Mouse (Mus musculus): Measurements from ENCODE around the gene Olfr484.
"Not testable (repeated sequence)": the region's sequence is repeated elsewhere in the genome, so short reads cannot be mapped to it uniquely, and the experiment has no call there.

Olfr484 gene

GRCm38 (mm10) chr7:108127349-108127748, at the start of gene Olfr484:
Gene Olfr484, minus strand, starts transcription at chr7:108127449.
- DNase-seq (ENCODE audit: low read depth, low spot score): no peak

DNA sequence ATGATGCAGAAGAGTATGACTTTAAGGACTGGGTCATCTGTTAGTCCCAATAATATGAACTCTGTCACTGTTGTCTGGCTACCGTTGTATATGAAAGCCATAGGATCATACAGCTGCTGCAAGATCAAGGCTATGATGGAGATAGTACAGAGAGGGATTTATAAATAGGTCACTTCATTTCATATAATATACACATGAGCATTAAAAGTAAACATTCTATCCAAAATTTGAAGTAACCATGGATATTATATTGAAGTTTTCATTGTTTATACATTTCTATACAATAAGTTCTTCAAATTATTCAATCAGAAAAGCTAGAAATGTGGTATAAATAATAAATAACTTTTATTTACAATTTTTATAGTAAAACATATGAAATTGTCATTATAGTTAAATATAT, 45.4 kb upstream of the Olfr484 start, which contains the start of gene Olfr486:
Olfr486 (minus strand) TSS at position 101 of the 400 bp plus-strand sequence.
- DNase-seq (ENCODE audit: low read depth, low spot score): not testable (repeated sequence)

- no peak for DNase-seq (ENCODE audit: low read depth, low spot score)
These were observed 32.5 kb upstream of the Olfr484 start, which contains the start of gene Olfr485 for GRCm38 (mm10) chr7:108159771-108160170. Gene Olfr485, minus strand, starts transcription at chr7:108159871.

DNA sequence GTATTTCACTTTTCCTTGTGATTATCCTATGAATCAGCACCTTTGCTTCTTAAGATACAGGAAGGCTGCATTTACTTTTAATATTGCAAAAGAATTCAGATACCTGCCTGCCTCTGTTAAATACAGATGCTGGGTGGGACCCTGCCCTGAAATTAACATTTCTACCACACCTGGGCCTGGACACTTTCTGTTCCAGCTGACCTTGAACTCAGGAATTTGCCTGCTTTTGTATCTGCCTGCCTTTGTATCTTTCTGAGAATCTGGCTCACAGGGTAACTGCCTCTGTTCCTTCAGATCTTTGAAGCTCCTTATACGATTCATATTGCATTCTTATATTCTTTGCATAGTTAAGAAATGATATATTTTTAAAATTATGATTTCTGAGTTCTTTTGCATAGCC, 5.8 kb downstream of the Olfr484 start:
- DNase-seq (ENCODE audit: low read depth, low spot score): no peak

DNA sequence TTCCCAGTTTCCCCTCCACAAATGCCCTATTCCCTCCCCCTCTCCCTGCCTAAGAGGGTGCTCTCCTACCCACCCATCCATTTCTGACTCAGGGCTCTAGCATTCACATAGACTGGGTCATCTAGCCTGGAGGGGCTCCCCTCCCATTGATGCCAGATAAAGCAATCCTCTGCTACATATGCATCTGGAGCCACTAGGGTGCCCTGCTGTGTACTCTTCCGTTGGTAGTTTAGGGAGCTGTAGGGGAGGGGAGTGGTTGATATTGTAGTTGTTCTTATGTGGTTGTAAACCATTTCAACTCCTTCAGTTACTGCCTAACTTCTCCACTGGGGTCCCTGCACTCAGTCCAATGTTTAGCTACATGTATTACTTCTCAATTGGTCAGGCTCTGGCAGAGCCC, 6.6 kb downstream of the Olfr484 start:
- peak; percentile 18 for DNase-seq (ENCODE audit: low read depth, low spot score)

DNA sequence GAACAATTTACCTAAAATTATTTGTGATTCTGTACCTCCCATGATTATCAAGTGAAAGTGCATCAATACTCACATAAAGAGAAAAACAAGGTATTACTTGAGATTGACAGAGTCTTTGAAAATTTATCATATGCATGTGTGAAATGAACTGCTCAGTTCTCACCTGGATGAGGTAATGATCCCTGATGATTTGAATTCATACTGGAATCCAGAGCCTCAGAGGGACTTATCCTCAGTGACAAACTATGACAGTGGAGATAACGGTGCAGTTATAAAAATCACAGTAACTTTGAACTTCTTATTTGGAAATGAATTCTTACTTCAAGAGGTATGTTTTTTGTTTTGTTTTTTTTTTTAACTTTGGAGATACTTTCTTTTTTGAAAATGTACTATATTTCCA, 26.7 kb downstream of the Olfr484 start, which contains the start of gene Olfr483:
Olfr483 (plus strand) TSS at position 301 of the 400 bp plus-strand sequence.
- DNase-seq (ENCODE audit: low read depth, low spot score): no peak

DNA sequence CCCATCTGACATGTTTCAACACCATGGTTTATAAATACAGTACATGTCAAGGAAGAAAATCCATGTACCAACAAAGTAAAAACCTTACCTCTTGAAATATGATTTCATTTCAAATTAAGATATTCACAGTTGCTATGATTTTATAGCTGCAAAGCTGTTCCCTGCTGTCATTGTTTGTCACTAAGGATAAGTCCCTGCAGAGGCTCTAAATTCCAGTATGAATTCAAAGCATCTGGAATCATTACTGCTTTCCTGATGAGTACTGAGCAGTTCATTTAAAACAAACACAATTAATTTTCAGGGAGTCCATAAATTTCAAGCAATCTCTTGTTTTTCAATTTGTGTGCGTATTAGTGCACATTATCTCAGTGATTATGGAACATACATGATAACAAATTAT, 29.8 kb downstream of the Olfr484 start, which contains the start of gene Olfr482:
Olfr482 (minus strand) TSS at position 101 of the 400 bp plus-strand sequence.
- DNase-seq (ENCODE audit: low read depth, low spot score): no peak

DNA sequence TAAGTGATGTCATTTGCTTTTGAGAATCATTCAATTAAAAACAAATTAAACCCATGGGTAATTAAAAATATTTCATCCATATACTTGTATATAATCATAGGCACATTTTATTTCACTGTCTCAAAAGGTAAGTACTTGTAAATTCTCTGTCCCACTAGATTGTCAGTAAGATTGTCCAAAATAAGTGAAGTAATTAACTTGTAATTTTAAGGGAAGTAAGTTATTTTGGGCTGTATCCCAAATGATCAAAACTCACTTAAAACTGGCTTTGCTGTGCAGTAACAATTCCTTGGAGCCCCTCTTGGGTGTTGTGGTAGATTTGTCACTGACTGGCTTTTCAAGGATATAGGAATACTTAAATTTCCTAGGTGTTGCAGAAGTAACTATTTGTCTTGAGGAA, 47.7 kb downstream of the Olfr484 start, which contains the start of gene Olfr481:
Olfr481 (plus strand) TSS at position 301 of the 400 bp plus-strand sequence.
- DNase-seq (ENCODE audit: low read depth, low spot score): no peak

Measured in WW6 (cell line).